Comparison of ENCODE assay signal across 9 mouse cellular contexts in the genomic region with DNA sequence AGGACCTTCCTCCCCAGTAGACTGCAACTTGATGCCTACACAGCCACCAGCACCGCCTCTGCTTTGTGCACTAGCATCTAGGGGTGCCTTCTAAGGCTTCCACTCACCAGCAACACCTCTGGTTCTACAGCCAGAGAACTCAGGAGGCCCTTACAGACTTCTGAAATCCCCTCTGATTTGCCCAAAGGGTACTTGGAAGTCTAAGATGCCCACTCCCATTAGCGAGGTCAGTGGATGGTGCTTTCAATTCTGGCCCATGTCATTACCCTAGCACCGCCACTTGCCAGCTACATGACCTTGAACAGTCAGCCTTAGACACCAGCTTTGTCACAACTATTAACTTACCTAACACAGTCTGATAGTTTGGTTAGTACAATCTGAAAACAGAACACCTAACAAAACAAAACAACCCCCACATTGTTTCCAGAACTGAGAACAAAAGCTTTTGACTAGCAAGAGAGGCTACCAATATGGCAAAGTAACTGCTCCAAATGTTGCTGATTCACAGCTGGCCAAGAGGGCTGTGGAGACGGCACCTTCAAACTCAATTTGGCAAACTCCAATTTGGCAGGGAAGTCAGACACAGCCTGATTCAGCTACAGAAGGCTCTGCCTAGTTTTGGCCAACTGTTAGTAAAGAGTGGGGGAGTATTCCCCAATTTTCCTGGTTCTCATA. TPM values are rescaled to one million over a fixed set of nuclear protein-coding genes. Genes with fewer than 3 reads are reported as not detected.
DNase-seq lines count a peak whose midpoint lies in the region; ATAC-seq lines count a peak whose summit lies in the region.
"Had no signal": no experiment of that assay in that cellular context is flagged by ENCODE, and none has a peak within 500 bp of the region (broad histone marks: within the 10 kb centered on the region; RNA-seq: fewer than 3 reads in every experiment).

No protein-coding gene starts in this region.

- H3K4me2 ChIP-seq in heart, embryonic 14.5 days (ENCODE audit: low read length) = peak overlapping the region; percentile 78

- peak overlapping the region; percentile 93 to 99 for H3K27ac ChIP-seq in heart, embryonic 14.5 days (replicated peaks in 1 of 2; ENCODE audit: control insufficient read depth in 1 of 2, insufficient read depth in 1 of 2, low read depth in 2 of 2, low read length in 2 of 2)

- peak; percentile 37 for DNase-seq in adrenal gland, postnatal 14 days
- no peak for DNase-seq in adrenal gland, adult 8-10 months
- peak; percentile 40 for DNase-seq in kidney, adult 18-20 months
- no peak for DNase-seq in kidney, adult 11 months
- peak; percentile 27 for DNase-seq in CD4-positive, CD25-positive, alpha-beta regulatory T cell, adult 2 months (ENCODE audit: low read depth, low spot score)
- DNase-seq in adipocyte (ENCODE audit: low spot score) = no peak
- no peak for DNase-seq in ovary, postnatal 10 days (ENCODE audit: low spot score)
- DNase-seq: midbrain, embryonic 14.5 days had no signal

- no peak for ATAC-seq in heart, embryonic 14.5 days (ENCODE audit: insufficient number of reproducible peaks, insufficient read depth, low FRiP score, low read depth)

- 32% methylated on average over 4 of the region's 4 CpGs for WGBS in heart, embryonic 14.5 days

- peaks cover 27% of the 10 kb centered on the region for H3K36me3 ChIP-seq in heart, embryonic 14.5 days (ENCODE audit: control insufficient read depth, insufficient read depth, low read length)

- peak overlapping the region; percentile 8 to 20; a peak in 3 of 4 replicates for H3K4me3 ChIP-seq in heart, embryonic 14.5 days (ENCODE audit: control insufficient read depth in 1 of 2, insufficient read depth in 1 of 2, low read depth in 1 of 2, low read length in 2 of 2)

- no peaks in the 10 kb centered on the region for H3K9me3 ChIP-seq in heart, embryonic 14.5 days (ENCODE audit: control insufficient read depth, low read length)

- H3K4me1 ChIP-seq in heart, embryonic 14.5 days (ENCODE audit: control insufficient read depth in 2 of 2, insufficient read depth in 2 of 2, low read length in 2 of 2) = peaks cover 36 to 84% of the 10 kb centered on the region in 2 experiments

- peak overlapping the region; percentile 99 for H3K9ac ChIP-seq in heart, embryonic 14.5 days (ENCODE audit: low read length)

- H3K27me3 ChIP-seq in heart, embryonic 14.5 days (ENCODE audit: control insufficient read depth, insufficient read depth, low read length) = no peaks in the 10 kb centered on the region

RNA-seq across cellular contexts. Expression of gene Atp1a1, which starts 6.1 kb away (rescaled TPM):
- total RNA-seq in adrenal gland, postnatal 14 days (2021) = 548 and 554 TPM in 2 replicates
- total RNA-seq in adrenal gland, adult 8-10 months (2022) = 100 to 1,000 TPM; 800 to 966 (median 845) TPM
- polyA plus RNA-seq in heart, embryonic 14.5 days (2014; fragmentation: Nextera tagmentation; extraction: Ambion mirVana) = 486 and 537 TPM in 2 replicates

Comparison
In these comparisons a context has a peak if more than half of its experiments do, and no peak if none do; other contexts are left out.
1. DNase-seq: peak in adrenal gland, postnatal 14 days (single experiment), kidney, adult 18-20 months (single experiment) and CD4-positive, CD25-positive, alpha-beta regulatory T cell, adult 2 months (single experiment); none in adrenal gland, adult 8-10 months (single experiment), kidney, adult 11 months (single experiment), adipocyte (single experiment) and ovary, postnatal 10 days (single experiment).